Mouse (Mus musculus) liver, embryonic 13.5 days (tissue): ENCODE data around the gene Srebf2. TPM values are rescaled to one million over a fixed set of nuclear protein-coding genes. Genes with fewer than 3 reads are reported as not detected.
A peak's percentile ranks its signal among the peaks of the same experiment; 100 is the strongest.

Experiments
- ATAC-seq: fragments of 200-750 bp; cut with Nextera tagmentation; 2 replicates; pipeline ENCODE4 v1.8.0; 2017; ENCODE audit warnings: low read depth, mild to moderate bottlenecking, moderate number of reproducible peaks, moderate library complexity
- DNase-seq: peaks from one replicate; pipeline ENCODE4 v3.0.0; 2022
- H3K27ac ChIP-seq: fragments of 300-500 bp; sonication (generic); 2 replicates; pipeline ENCODE4 v1.5.1; 2015; ENCODE audit warnings: moderate library complexity, mild to moderate bottlenecking, inconsistent platforms
- H3K27me3 ChIP-seq: fragments of 300-500 bp; sonication (generic); 2 replicates; pipeline ENCODE4 v1.6.1; 2015; ENCODE audit warnings: mild to moderate bottlenecking, inconsistent platforms
- H3K36me3 ChIP-seq: fragments of 300-500 bp; sonication (generic); 2 replicates; pipeline ENCODE4 v1.6.1; 2015; ENCODE audit warnings: mild to moderate bottlenecking, inconsistent platforms
- H3K4me1 ChIP-seq: fragments of 300-500 bp; sonication (generic); replicated peaks from 2 replicates; pipeline ENCODE4 v1.6.1; 2015; ENCODE audit warnings: inconsistent platforms
- H3K4me2 ChIP-seq: fragments of 300-500 bp; sonication (generic); 2 replicates; pipeline ENCODE4 v1.6.1; 2015; ENCODE audit warnings: inconsistent platforms, mild to moderate bottlenecking, moderate library complexity
- H3K4me3 ChIP-seq: fragments of 300-500 bp; sonication (generic); replicated peaks from 2 replicates; pipeline ENCODE4 v1.5.1; 2015; ENCODE audit warnings: mild to moderate bottlenecking, inconsistent platforms
- H3K9ac ChIP-seq: fragments of 300-500 bp; sonication (generic); 2 replicates; pipeline ENCODE4 v1.6.1; 2015; ENCODE audit warnings: mild to moderate bottlenecking, inconsistent platforms
- H3K9me3 ChIP-seq: fragments of 300-500 bp; sonication (generic); replicated peaks from 2 replicates; pipeline ENCODE4 v1.6.1; 2016; ENCODE audit warnings: inconsistent platforms
- WGBS: fragments of 180-500 bp; shearing (Covaris S2); methylation state at CpG from one replicate; pipeline ENCODE4 v1.1.7; 2015; ENCODE audit not compliant: insufficient replicate concordance; 5-methylcytosine and 5-hydroxymethylcytosine counted together
- polyA plus RNA-seq: library from polyadenylated mRNA; unstranded; fragments of >200 nt; fragmentation: Nextera tagmentation; extraction: Ambion mirVana; gene quantifications from 2 replicates; pipeline ENCODE4 v1.2.1, GENCODE M21; 2015

Gene Srebf2
- polyA plus RNA-seq, 1 experiment from 2014 or later = 64.2 TPM

DNA sequence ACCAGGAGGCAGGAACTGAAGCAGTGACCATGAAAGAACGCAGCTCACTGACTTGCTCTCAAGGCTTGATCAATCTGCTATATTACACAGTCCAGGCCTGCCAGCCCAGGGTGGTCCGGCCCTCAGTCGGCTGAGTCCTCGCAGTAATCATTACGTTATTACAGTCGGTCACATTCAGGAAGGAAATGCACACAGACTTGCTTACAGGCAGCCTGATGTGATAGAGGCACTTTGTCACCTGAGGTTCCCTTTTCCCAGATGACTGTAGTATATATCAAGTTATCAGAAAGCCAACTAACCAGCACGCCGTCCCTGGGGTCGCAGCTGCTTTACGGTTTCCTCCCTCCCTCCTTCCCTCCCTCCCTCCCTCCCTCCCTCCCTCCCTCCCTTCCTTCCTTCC is 9.9 kb downstream of the Srebf2 start:
- H3K27me3 ChIP-seq = no peaks in the 10 kb centered on the region
- H3K36me3 ChIP-seq = peaks cover 9% of the 10 kb centered on the region; the same call in 1 of the 2 replicates
- ATAC-seq (no peak), DNase-seq (no peak)
- WGBS = 27% methylated on average over 10 of the region's 10 CpGs
- no peak overlapping the region for H3K4me3 ChIP-seq
- H3K4me1 ChIP-seq = peaks cover 96% of the 10 kb centered on the region
- H3K4me2 ChIP-seq = no peak overlapping the region
- no peaks in the 10 kb centered on the region for H3K9me3 ChIP-seq
- no peak overlapping the region for H3K9ac ChIP-seq
- peak overlapping the region; percentile 18; the same call in 1 of the 2 replicates for H3K27ac ChIP-seq

GRCm38 (mm10) chr15:82158243-82159035 is 11.5 kb downstream of the Srebf2 start:
- peaks cover 97% of the 10 kb centered on the region for H3K4me1 ChIP-seq

DNA sequence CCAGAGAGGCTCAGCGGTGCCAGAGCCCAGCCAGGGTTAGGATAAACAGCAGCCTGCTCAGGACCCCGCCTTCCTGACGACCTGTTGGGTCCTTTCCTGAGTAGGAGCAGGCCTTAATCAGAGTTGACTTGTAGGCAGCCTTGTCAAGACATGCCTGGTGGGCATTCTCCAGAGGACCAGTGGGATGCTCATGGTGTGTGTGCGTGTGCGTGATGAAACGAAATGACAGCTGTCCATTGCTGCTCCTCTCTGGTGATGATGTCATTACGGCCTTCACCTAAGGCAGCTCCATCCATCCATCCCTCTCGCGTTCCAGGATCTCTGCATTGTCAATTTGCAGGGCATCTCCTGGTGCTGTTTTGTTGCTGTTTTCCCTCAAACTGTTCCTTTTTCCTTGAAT is 12.5 kb downstream of the Srebf2 start:
- Histone ChIP-seq H3K4me2 (no peak overlapping the region), H3K27me3 (no peaks in the 10 kb centered on the region), H3K4me1 (peaks cover 98% of the 10 kb centered on the region), H3K9ac (no peak overlapping the region), H3K36me3 (peaks cover 9% of the 10 kb centered on the region; the same call in 1 of the 2 replicates), H3K4me3 (no peak overlapping the region), H3K27ac (peak overlapping the region; percentile 39; the same call in 1 of the 2 replicates), H3K9me3 (no peaks in the 10 kb centered on the region)
- DNase-seq (no peak), ATAC-seq (no peak)
- WGBS = 83% methylated on average over 9 of the region's 9 CpGs

More at GRCm38 (mm10) chr15:82158243-82159035, 11.5 kb downstream of the Srebf2 start:
- Histone ChIP-seq H3K27me3 (no peaks in the 10 kb centered on the region), H3K4me3 (no peak overlapping the region), H3K27ac (peak overlapping the region; percentile 39; the same call in 1 of the 2 replicates), H3K9ac (peak overlapping the region; percentile 27; the same call in 1 of the 2 replicates), H3K4me2 (no peak overlapping the region), H3K36me3 (peaks cover 9% of the 10 kb centered on the region; the same call in 1 of the 2 replicates), H3K9me3 (no peaks in the 10 kb centered on the region)
- 67% methylated on average over 17 of the region's 17 CpGs for WGBS
- DNase-seq (no peak), ATAC-seq (no peak)

DNA sequence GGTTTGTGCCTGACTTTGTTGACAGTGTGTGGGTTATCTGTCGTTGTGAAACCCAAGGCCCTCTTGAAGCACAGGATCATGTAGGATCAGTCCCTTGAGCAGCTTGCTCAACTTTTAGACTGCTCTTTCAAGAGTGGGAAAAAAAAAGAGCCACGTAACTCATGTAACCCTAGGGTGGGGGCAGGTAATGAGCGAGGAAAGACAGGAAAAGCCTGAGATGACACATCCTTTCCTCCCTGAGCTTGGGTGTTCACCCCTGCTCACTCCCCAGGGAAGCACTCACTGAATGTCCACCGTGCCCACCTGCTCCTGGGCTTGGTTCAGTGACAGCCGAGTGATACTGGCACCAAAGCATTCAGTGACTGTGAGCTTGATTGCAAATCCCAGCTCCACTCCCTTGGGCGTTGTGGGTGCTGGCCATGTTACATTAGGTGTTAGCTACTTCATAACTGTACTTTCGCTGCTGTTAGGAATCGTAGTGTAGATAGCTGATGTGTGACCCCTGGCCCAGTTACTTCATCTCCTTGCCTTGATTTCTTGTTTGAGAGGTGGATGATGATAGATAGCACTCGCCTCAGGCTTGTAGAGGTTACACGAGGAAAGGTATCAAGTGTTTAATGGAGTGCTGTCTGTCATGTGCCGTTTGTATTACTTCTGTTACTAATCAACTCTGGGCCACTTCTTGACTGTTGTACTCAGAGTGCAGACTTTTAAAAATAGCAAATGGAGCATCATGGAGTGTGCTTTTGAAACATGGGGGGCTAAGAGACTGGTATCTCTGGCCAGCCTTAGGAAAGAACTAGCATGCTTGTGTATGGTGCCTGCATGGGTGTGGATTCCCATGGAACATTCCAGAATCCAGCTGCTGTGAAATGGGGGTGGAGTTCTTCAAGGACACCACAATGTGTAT is 14.0 kb downstream of the Srebf2 start:
- H3K4me2 ChIP-seq = no peak overlapping the region
- ATAC-seq (no peak), DNase-seq (no peak)
- H3K9me3 ChIP-seq = no peaks in the 10 kb centered on the region
- H3K4me1 ChIP-seq = peaks cover 99% of the 10 kb centered on the region
- 0 out of 2 replicates have a peak overlapping the region, but pooled peaks have one; percentile 22 for H3K9ac ChIP-seq
- WGBS = 63% methylated on average over 11 of the region's 11 CpGs
- no peaks in the 10 kb centered on the region for H3K27me3 ChIP-seq
- H3K36me3 ChIP-seq = peaks cover 9% of the 10 kb centered on the region; the same call in 1 of the 2 replicates
- H3K27ac ChIP-seq = peak overlapping the region; percentile 60
- H3K4me3 ChIP-seq = no peak overlapping the region

- 84% methylated on average over 12 of the region's 12 CpGs for WGBS
- no peak for DNase-seq
- H3K27ac ChIP-seq = peak overlapping the region; percentile 40; the same call in 1 of the 2 replicates
- H3K36me3 ChIP-seq = peaks cover 9% of the 10 kb centered on the region; the same call in 1 of the 2 replicates
- no peak for ATAC-seq
- no peak overlapping the region for H3K4me2 ChIP-seq
- H3K27me3 ChIP-seq = no peaks in the 10 kb centered on the region
- no peaks in the 10 kb centered on the region for H3K9me3 ChIP-seq
- peak overlapping the region; percentile 40; the same call in 1 of the 2 replicates for H3K9ac ChIP-seq
- H3K4me3 ChIP-seq = no peak overlapping the region
- H3K4me1 ChIP-seq = peaks cover 99% of the 10 kb centered on the region
Measured at GRCm38 (mm10) chr15:82161965-82162600, 15.1 kb downstream of the Srebf2 start.

DNA sequence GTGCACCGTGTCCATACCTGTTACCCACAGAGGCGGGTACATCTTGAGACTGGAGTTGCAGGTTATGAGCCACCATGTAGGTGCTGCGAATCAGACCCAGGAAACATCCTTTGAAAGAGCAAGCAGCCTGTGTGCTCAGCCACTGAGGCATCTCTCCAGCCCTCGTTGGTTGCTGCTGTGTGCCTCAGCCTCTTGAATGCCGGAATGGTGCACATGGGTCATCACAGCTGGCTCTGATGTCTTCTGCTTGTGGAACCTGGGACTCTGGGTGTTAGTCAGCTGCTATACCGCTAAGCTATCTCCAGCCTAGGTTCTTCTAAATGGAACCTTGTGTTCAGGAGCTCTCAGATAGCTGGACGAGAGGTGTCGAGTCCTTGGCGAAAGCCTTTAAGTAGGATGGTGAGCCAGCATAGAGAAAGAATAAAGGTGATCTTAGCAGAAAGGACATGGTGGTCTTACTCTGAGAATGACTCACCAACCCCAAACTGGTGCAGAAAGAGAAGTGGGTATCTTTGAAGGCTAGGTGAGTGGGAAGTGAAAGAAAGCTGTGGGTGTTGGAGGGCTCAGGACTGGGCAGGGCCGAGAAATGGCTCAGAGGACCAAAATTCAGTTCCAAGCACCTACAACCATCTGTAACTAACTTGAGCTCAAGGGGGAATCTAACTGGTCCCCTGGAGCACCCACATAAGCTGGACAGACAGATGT is 16.5 kb downstream of the Srebf2 start:
- DNase-seq = no peak
- Histone ChIP-seq H3K27ac (peak overlapping the region; percentile 93), H3K4me2 (peak overlapping the region; percentile 52), H3K4me1 (peaks cover 100% of the 10 kb centered on the region), H3K36me3 (0 out of 2 replicates have a peak, but pooled peaks cover 3% of the 10 kb centered on the region), H3K27me3 (no peaks in the 10 kb centered on the region), H3K9ac (peak overlapping the region; percentile 61), H3K9me3 (no peaks in the 10 kb centered on the region), H3K4me3 (0 out of 2 replicates have a peak overlapping the region, but pooled peaks have one; percentile 5)
- no peak for ATAC-seq
- 77% methylated on average over 10 of the region's 10 CpGs for WGBS

- peak; percentile 79 for ATAC-seq
- Histone ChIP-seq H3K4me2 (peak overlapping the region; percentile 52), H3K27ac (peak overlapping the region; percentile 93), H3K36me3 (no peaks in the 10 kb centered on the region), H3K9me3 (no peaks in the 10 kb centered on the region), H3K4me3 (peak overlapping the region; percentile 5; the same call in 1 of the 2 replicates), H3K4me1 (peaks cover 100% of the 10 kb centered on the region), H3K27me3 (no peaks in the 10 kb centered on the region), H3K9ac (peak overlapping the region; percentile 61)
- peak; percentile 57 for DNase-seq
- WGBS = 16% methylated on average over 4 of the region's 4 CpGs
Measured at GRCm38 (mm10) chr15:82164061-82164399, 17.0 kb downstream of the Srebf2 start.

- H3K27me3 ChIP-seq = no peaks in the 10 kb centered on the region
Measured at GRCm38 (mm10) chr15:82164496-82164895, 17.5 kb downstream of the Srebf2 start.

GRCm38 (mm10) chr15:82165332-82166239 is 18.6 kb downstream of the Srebf2 start:
- ATAC-seq (peak; percentile 26; the same call in 1 of the 2 replicates), DNase-seq (peak; percentile 70)
- Histone ChIP-seq H3K9me3 (no peaks in the 10 kb centered on the region), H3K27ac (peak overlapping the region; percentile 93), H3K36me3 (peaks cover 10% of the 10 kb centered on the region), H3K4me3 (peak overlapping the region; percentile 7; the same call in 1 of the 2 replicates), H3K4me2 (peak overlapping the region; percentile 47), H3K4me1 (peaks cover 88% of the 10 kb centered on the region), H3K27me3 (no peaks in the 10 kb centered on the region), H3K9ac (peak overlapping the region; percentile 59)
- WGBS = 42% methylated on average over 8 of the region's 8 CpGs

More at GRCm38 (mm10) chr15:82164496-82164895, 17.5 kb downstream of the Srebf2 start:
- peak overlapping the region; percentile 93 for H3K27ac ChIP-seq
- DNase-seq (peak; percentile 49), ATAC-seq (peak; percentile 77)
- H3K4me1 ChIP-seq = peaks cover 99% of the 10 kb centered on the region
- H3K4me2 ChIP-seq = peak overlapping the region; percentile 52
- no peaks in the 10 kb centered on the region for H3K36me3 ChIP-seq
- H3K9ac ChIP-seq = peak overlapping the region; percentile 61
- WGBS = 21% methylated on average over 7 of the region's 7 CpGs
- H3K9me3 ChIP-seq = no peaks in the 10 kb centered on the region
- peak overlapping the region; percentile 5; the same call in 1 of the 2 replicates for H3K4me3 ChIP-seq
